Mouse (Mus musculus): ENCODE data around the gene Actl6b. TPM values are rescaled to one million over a fixed set of nuclear protein-coding genes. Genes with fewer than 3 reads are reported as not detected.
A peak's percentile ranks its signal among the peaks of the same experiment; 100 is the strongest.

Gene Actl6b
- polyA plus RNA-seq, 1 experiment from 2014 or later = 285 TPM

DNA sequence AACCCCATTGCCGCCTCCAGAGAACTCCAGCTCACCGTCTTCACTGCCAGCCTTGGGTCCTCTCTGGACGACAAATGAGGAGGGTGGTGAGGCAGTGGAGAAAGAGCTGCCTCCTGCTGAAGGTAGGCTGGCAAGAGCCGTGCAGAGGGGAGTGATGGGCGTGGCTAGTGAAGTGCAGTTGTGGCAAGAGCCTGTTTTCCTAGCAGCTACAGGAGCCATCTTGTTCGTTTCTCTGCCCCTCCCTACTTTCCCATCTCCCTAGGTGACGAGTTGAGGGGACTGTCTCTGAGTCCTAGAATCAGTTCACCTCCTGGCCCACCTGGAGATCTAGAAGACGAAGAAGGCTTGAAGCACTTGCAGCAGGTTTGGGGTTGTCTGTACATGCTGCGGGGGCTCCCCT, 31.5 kb upstream of the Actl6b start:
- Histone ChIP-seq H3K9ac (no peak overlapping the region), H3K36me3 (peaks cover 76% of the 10 kb centered on the region), H3K4me2 (no peak overlapping the region), H3K27ac (replicated peaks) (no peak overlapping the region), H3K9me3 (no peaks in the 10 kb centered on the region), H3K4me1 (replicated peaks) (peaks cover 9% of the 10 kb centered on the region; the same call in 1 of the 2 replicates), H3K4me3 (no peak overlapping the region), H3K27me3 (no peaks in the 10 kb centered on the region)
- 80% methylated on average over 9 of the region's 9 CpGs for WGBS
- ATAC-seq (ENCODE audit: low FRiP score, low read depth) = no peak

- Histone ChIP-seq H3K4me1 (replicated peaks) (peaks cover 9% of the 10 kb centered on the region; the same call in 1 of the 2 replicates), H3K9ac (no peak overlapping the region), H3K36me3 (peaks cover 80% of the 10 kb centered on the region), H3K9me3 (no peaks in the 10 kb centered on the region), H3K27me3 (no peaks in the 10 kb centered on the region), H3K4me2 (no peak overlapping the region), H3K4me3 (no peak overlapping the region), H3K27ac (replicated peaks) (no peak overlapping the region)
- WGBS = 69% methylated on average over 11 of the region's 11 CpGs
- no peak for ATAC-seq (ENCODE audit: low FRiP score, low read depth)
Observed at GRCm38 (mm10) chr5:137522711-137523110, 30.6 kb upstream of the Actl6b start.

- H3K27me3 ChIP-seq = no peaks in the 10 kb centered on the region
- H3K9ac ChIP-seq = no peak overlapping the region
- no peak for ATAC-seq (ENCODE audit: low FRiP score, low read depth)
- H3K4me3 ChIP-seq = no peak overlapping the region
- no peak overlapping the region for H3K4me2 ChIP-seq
- H3K36me3 ChIP-seq = peaks cover 86% of the 10 kb centered on the region
- H3K4me1 ChIP-seq (replicated peaks) = peaks cover 15% of the 10 kb centered on the region
- no peak overlapping the region for H3K27ac ChIP-seq (replicated peaks)
- 83% methylated on average over 25 of the region's 25 CpGs for WGBS
- H3K9me3 ChIP-seq = no peaks in the 10 kb centered on the region
Observed at GRCm38 (mm10) chr5:137523396-137524250, 29.7 kb upstream of the Actl6b start.

- no peak overlapping the region for H3K4me2 ChIP-seq
- peaks cover 86% of the 10 kb centered on the region for H3K36me3 ChIP-seq
- H3K4me3 ChIP-seq = no peak overlapping the region
- 79% methylated on average over 8 of the region's 8 CpGs for WGBS
- H3K9me3 ChIP-seq = no peaks in the 10 kb centered on the region
- no peak overlapping the region for H3K27ac ChIP-seq (replicated peaks)
- no peak for ATAC-seq (ENCODE audit: low FRiP score, low read depth)
- no peaks in the 10 kb centered on the region for H3K27me3 ChIP-seq
- H3K4me1 ChIP-seq (replicated peaks) = peaks cover 20% of the 10 kb centered on the region
- no peak overlapping the region for H3K9ac ChIP-seq
Observed at GRCm38 (mm10) chr5:137524251-137524515, 29.1 kb upstream of the Actl6b start.

DNA sequence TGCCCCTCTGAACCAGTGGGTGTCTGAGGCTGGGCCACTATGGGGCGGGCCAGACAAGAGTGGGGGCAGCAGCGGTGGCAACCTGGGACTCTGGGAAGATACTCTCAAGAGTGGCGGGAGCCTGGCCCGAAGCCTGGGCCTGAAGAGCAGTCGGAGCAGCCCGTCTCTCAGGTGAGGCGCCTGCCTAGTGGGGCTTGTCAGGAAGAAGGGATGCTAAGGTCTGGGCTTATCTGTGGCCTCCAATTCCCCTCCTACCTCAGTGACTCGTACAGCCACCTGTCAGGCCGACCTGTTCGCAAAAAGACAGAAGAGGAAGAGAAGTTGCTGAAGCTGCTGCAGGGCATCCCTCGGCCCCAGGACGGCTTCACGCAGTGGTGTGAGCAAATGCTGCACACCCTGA, 28.6 kb upstream of the Actl6b start:
- Histone ChIP-seq H3K27ac (replicated peaks) (0 out of 2 replicates have a peak overlapping the region, but pooled peaks have one; percentile 7), H3K4me2 (no peak overlapping the region), H3K4me1 (replicated peaks) (peaks cover 24% of the 10 kb centered on the region), H3K9ac (no peak overlapping the region), H3K36me3 (peaks cover 85% of the 10 kb centered on the region), H3K27me3 (no peaks in the 10 kb centered on the region), H3K4me3 (no peak overlapping the region), H3K9me3 (no peaks in the 10 kb centered on the region)
- no peak for ATAC-seq (ENCODE audit: low FRiP score, low read depth)
- WGBS = 88% methylated on average over 13 of the region's 13 CpGs

GRCm38 (mm10) chr5:137525511-137525910, 27.8 kb upstream of the Actl6b start:
- ATAC-seq (ENCODE audit: low FRiP score, low read depth) = no peak

GRCm38 (mm10) chr5:137526192-137526936, 27.0 kb upstream of the Actl6b start:
- H3K4me1 ChIP-seq (replicated peaks) = peaks cover 34% of the 10 kb centered on the region
- no peak for ATAC-seq (ENCODE audit: low FRiP score, low read depth)
- H3K9ac ChIP-seq = no peak overlapping the region
- peaks cover 68% of the 10 kb centered on the region for H3K36me3 ChIP-seq
- no peak overlapping the region for H3K4me3 ChIP-seq
- peak overlapping the region; percentile 67 for H3K27ac ChIP-seq (replicated peaks)
- no peaks in the 10 kb centered on the region for H3K27me3 ChIP-seq
- H3K9me3 ChIP-seq = no peaks in the 10 kb centered on the region
- WGBS = 34% methylated on average over 16 of the region's 16 CpGs
- no peak overlapping the region for H3K4me2 ChIP-seq

More at GRCm38 (mm10) chr5:137525511-137525910, 27.8 kb upstream of the Actl6b start:
- Histone ChIP-seq H3K27ac (replicated peaks) (peak overlapping the region; percentile 7; the same call in 1 of the 2 replicates), H3K4me1 (replicated peaks) (peaks cover 33% of the 10 kb centered on the region), H3K4me3 (no peak overlapping the region), H3K36me3 (peaks cover 77% of the 10 kb centered on the region), H3K9me3 (no peaks in the 10 kb centered on the region), H3K4me2 (no peak overlapping the region), H3K27me3 (no peaks in the 10 kb centered on the region), H3K9ac (peak overlapping the region; percentile 15; the same call in 1 of the 2 replicates)
- WGBS = 75% methylated on average over 16 of the region's 16 CpGs

GRCm38 (mm10) chr5:137527413-137527812, 25.9 kb upstream of the Actl6b start:
- Histone ChIP-seq H3K27me3 (no peaks in the 10 kb centered on the region), H3K36me3 (peaks cover 58% of the 10 kb centered on the region), H3K4me3 (no peak overlapping the region), H3K4me1 (replicated peaks) (peaks cover 34% of the 10 kb centered on the region), H3K27ac (replicated peaks) (no peak overlapping the region), H3K4me2 (no peak overlapping the region), H3K9ac (no peak overlapping the region), H3K9me3 (no peaks in the 10 kb centered on the region)
- no peak for ATAC-seq (ENCODE audit: low FRiP score, low read depth)
- WGBS = 35% methylated on average over 1 of the region's 1 CpGs

GRCm38 (mm10) chr5:137528247-137528968, 24.9 kb upstream of the Actl6b start:
- peaks cover 34% of the 10 kb centered on the region for H3K4me1 ChIP-seq (replicated peaks)
- 80% methylated on average over 22 of the region's 22 CpGs for WGBS
- peaks cover 48% of the 10 kb centered on the region for H3K36me3 ChIP-seq
- H3K4me2 ChIP-seq = no peak overlapping the region
- H3K9ac ChIP-seq = no peak overlapping the region
- H3K27ac ChIP-seq (replicated peaks) = no peak overlapping the region
- H3K27me3 ChIP-seq = no peaks in the 10 kb centered on the region
- no peak for ATAC-seq (ENCODE audit: low FRiP score, low read depth)
- H3K9me3 ChIP-seq = no peaks in the 10 kb centered on the region
- H3K4me3 ChIP-seq = no peak overlapping the region

DNA sequence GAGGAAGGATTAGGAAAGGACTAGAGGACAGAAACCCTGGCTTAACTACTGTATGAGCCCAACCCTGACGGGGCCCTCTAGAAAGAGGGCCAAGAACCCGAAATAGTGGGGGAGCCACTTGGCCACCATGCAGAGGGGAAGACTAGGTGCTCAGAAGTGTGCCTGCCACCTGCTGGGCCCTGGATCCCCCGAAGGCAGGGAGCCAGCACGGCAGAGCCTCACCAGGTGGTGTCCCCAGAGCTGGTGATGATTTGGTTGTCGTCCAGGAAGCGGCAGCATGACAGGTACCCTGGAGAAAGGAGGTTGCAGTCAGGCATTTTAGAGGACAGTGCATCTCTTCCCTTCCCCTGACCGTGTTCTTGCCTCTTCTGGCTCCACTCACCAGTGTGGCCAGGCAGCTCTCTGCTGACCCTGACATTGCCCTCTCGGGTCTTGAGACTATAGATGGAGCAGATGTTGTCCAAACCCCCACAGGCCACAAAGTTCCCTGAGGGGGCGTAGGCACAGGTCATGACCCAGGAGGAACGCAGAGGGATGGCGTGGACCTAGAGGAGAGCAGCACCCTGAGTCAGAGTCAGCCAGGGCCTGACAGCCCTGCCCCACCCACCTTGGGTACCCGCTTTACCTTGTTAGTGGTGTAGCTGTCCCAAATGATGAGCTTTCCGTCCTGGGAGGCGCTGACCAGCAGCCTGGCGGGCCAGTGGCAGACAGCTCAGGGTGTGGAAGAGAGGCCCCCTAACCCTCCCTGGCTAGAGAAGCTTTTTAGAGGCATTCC, 23.9 kb upstream of the Actl6b start:
- no peak for ATAC-seq (ENCODE audit: low FRiP score, low read depth)
- peak overlapping the region; percentile 76; the same call in 1 of the 2 replicates for H3K4me3 ChIP-seq
- H3K27ac ChIP-seq (replicated peaks) = 0 out of 2 replicates have a peak overlapping the region, but pooled peaks have one; percentile 97
- H3K4me1 ChIP-seq (replicated peaks) = peaks cover 39% of the 10 kb centered on the region
- no peak overlapping the region for H3K9ac ChIP-seq
- no peaks in the 10 kb centered on the region for H3K27me3 ChIP-seq
- H3K4me2 ChIP-seq = peak overlapping the region; percentile 82
- H3K9me3 ChIP-seq = no peaks in the 10 kb centered on the region
- 59% methylated on average over 15 of the region's 15 CpGs for WGBS
- H3K36me3 ChIP-seq = peaks cover 38% of the 10 kb centered on the region

GRCm38 (mm10) chr5:137530075-137530474, 23.2 kb upstream of the Actl6b start:
- Histone ChIP-seq H3K36me3 (peaks cover 31% of the 10 kb centered on the region), H3K9ac (peak overlapping the region; percentile 95), H3K4me1 (replicated peaks) (peaks cover 39% of the 10 kb centered on the region), H3K4me2 (peak overlapping the region; percentile 82), H3K4me3 (peak overlapping the region; percentile 76), H3K27me3 (no peaks in the 10 kb centered on the region), H3K9me3 (no peaks in the 10 kb centered on the region), H3K27ac (replicated peaks) (peak overlapping the region; percentile 97)
- 57% methylated on average over 8 of the region's 8 CpGs for WGBS
- ATAC-seq (ENCODE audit: low FRiP score, low read depth) = no peak

All from hindbrain, embryonic 15.5 days (tissue).